13 mouse cellular contexts compared by ENCODE assay signal in genomic region chr17:93609942-93610596, GRCm38 (mm10).
DNase-seq lines count a peak whose midpoint lies in the region; ATAC-seq and TF ChIP-seq lines count a peak whose summit lies in the region.
"Had no signal": no experiment of that assay in that cellular context is flagged by ENCODE, and none has a peak within 500 bp of the region (broad histone marks: within the 10 kb centered on the region; RNA-seq: fewer than 3 reads in every experiment).

No protein-coding gene starts in this region.

- no peaks in the 10 kb centered on the region for H3K36me3 ChIP-seq in hindbrain, embryonic 16.5 days (ENCODE audit: control insufficient read depth, insufficient read depth, low read length)
- no peaks in the 10 kb centered on the region for H3K36me3 ChIP-seq in hindbrain, embryonic 12.5 days
- no peaks in the 10 kb centered on the region for H3K36me3 ChIP-seq in forebrain, postnatal 0 days (ENCODE audit: insufficient read depth)
- H3K36me3 ChIP-seq: embryonic facial prominence, embryonic 12.5 days had no signal

- no peaks in the 10 kb centered on the region for H3K4me1 ChIP-seq in hindbrain, embryonic 16.5 days (ENCODE audit: control insufficient read depth, insufficient read depth, low read depth, low read length)
- H3K4me1 ChIP-seq in hindbrain, embryonic 12.5 days = no peaks in the 10 kb centered on the region
- H3K4me1 ChIP-seq in forebrain, postnatal 0 days (ENCODE audit: insufficient read depth) = no peaks in the 10 kb centered on the region
- H3K4me1 ChIP-seq: embryonic facial prominence, embryonic 12.5 days had no signal

- WGBS in hindbrain, embryonic 16.5 days = 58% methylated on average over 1 of the region's 1 CpGs
- 67% methylated on average over 1 of the region's 1 CpGs for WGBS in hindbrain, embryonic 12.5 days
- WGBS in forebrain, postnatal 0 days = 29% methylated on average over 1 of the region's 1 CpGs

- ATAC-seq in hindbrain, embryonic 16.5 days = peak; percentile 69
- no peak for ATAC-seq in hindbrain, embryonic 12.5 days (ENCODE audit: low FRiP score)
- peak; percentile 94 for ATAC-seq in forebrain, postnatal 0 days
- ATAC-seq: liver, postnatal 0 days had no signal

- H3K27ac ChIP-seq in hindbrain, embryonic 16.5 days (ENCODE audit: low read depth, low read length) = no peak overlapping the region
- H3K27ac ChIP-seq in hindbrain, embryonic 12.5 days = no peak overlapping the region
- H3K27ac ChIP-seq in forebrain, postnatal 0 days (ENCODE audit: low read depth, low read length) = no peak overlapping the region
- H3K27ac ChIP-seq: embryonic facial prominence, embryonic 12.5 days; stomach, postnatal 0 days had no signal

- no peaks in the 10 kb centered on the region for H3K9me3 ChIP-seq in hindbrain, embryonic 16.5 days (ENCODE audit: control insufficient read depth, low read length)
- H3K9me3 ChIP-seq in hindbrain, embryonic 12.5 days (replicated peaks) = no peaks in the 10 kb centered on the region
- H3K9me3 ChIP-seq in forebrain, postnatal 0 days (ENCODE audit: low read length) = no peaks in the 10 kb centered on the region
- H3K9me3 ChIP-seq: embryonic facial prominence, embryonic 12.5 days had no signal

- no peak overlapping the region for H3K4me2 ChIP-seq in hindbrain, embryonic 16.5 days (ENCODE audit: low read length)
- H3K4me2 ChIP-seq in hindbrain, embryonic 12.5 days (replicated peaks) = no peak overlapping the region
- H3K4me2 ChIP-seq in forebrain, postnatal 0 days (ENCODE audit: low read depth) = no peak overlapping the region
- H3K4me2 ChIP-seq: embryonic facial prominence, embryonic 12.5 days; heart, embryonic 11.5 days had no signal

- peak; percentile 20 for DNase-seq in Muller cell, postnatal 12 days (ENCODE audit: inconsistent ontology term)
- peak; percentile 80 for DNase-seq in forebrain, postnatal 0 days
- peak; percentile 1 to 8 for DNase-seq in left cerebral cortex, adult 9 months (ENCODE audit: low spot score in 2 of 2)
- DNase-seq in heart, postnatal 4 days = no peak
- DNase-seq in adrenal gland, postnatal 25 days = no peak
- DNase-seq in kidney, postnatal 25 days = no peak
- DNase-seq: kidney, adult 18-20 months; liver, postnatal 0 days had no signal

- TF ChIP-seq CTCF in forebrain, postnatal 0 days (IDR thresholded peaks at IDR 0.05; ENCODE audit: low read depth) = no peak

- no peaks in the 10 kb centered on the region for H3K27me3 ChIP-seq in hindbrain, embryonic 16.5 days (replicated peaks; ENCODE audit: control insufficient read depth, insufficient read depth, low read length)
- H3K27me3 ChIP-seq in hindbrain, embryonic 12.5 days = no peaks in the 10 kb centered on the region
- H3K27me3 ChIP-seq in forebrain, postnatal 0 days (ENCODE audit: insufficient read depth, low read length) = no peaks in the 10 kb centered on the region
- H3K27me3 ChIP-seq: embryonic facial prominence, embryonic 12.5 days had no signal

- no peak overlapping the region for H3K4me3 ChIP-seq in hindbrain, embryonic 16.5 days (ENCODE audit: low read length)
- H3K4me3 ChIP-seq in hindbrain, embryonic 12.5 days = no peak overlapping the region
- no peak overlapping the region for H3K4me3 ChIP-seq in forebrain, postnatal 0 days (ENCODE audit: low read depth, low read length)
- H3K4me3 ChIP-seq: embryonic facial prominence, embryonic 12.5 days had no signal

- no peak overlapping the region for H3K9ac ChIP-seq in hindbrain, embryonic 16.5 days (ENCODE audit: low read depth, low read length)
- H3K9ac ChIP-seq in hindbrain, embryonic 12.5 days = no peak overlapping the region
- H3K9ac ChIP-seq in forebrain, postnatal 0 days = no peak overlapping the region
- H3K9ac ChIP-seq: embryonic facial prominence, embryonic 12.5 days; liver, postnatal 0 days had no signal

Comparison
In these comparisons a context has a peak if more than half of its experiments do, and no peak if none do; other contexts are left out.
1. DNase-seq: peak in Muller cell, postnatal 12 days (single experiment), forebrain, postnatal 0 days (single experiment) and left cerebral cortex, adult 9 months (2 of 2); none in heart, postnatal 4 days (single experiment), adrenal gland, postnatal 25 days (single experiment) and kidney, postnatal 25 days (0 of 2).